ENCODE assay signal across 1 mouse cellular context in genomic region chr4:43669428-43669794, GRCm38 (mm10).
TF ChIP-seq lines count a peak whose summit lies in the region.

No protein-coding gene starts in this region.

TF ChIP-seq in MEL, 35 proteins besides CTCF, POLR2A, EP300 and RAD21 (continued from another document):
- no peak for TF ChIP-seq MAFK (IDR thresholded peaks at IDR 0.05; ENCODE audit: borderline replicate concordance, low read depth, low read length)
